Mouse (Mus musculus): Measurements from ENCODE around the gene Ptrh2. TPM values are rescaled to one million over a fixed set of nuclear protein-coding genes. Genes with fewer than 3 reads are reported as not detected.
"Not testable (repeated sequence)": the region's sequence is repeated elsewhere in the genome, so short reads cannot be mapped to it uniquely, and the experiment has no call there.

Ptrh2 gene
- total RNA-seq, 2 experiments from 2014 or later = 6.3 to 6.5 TPM

DNA sequence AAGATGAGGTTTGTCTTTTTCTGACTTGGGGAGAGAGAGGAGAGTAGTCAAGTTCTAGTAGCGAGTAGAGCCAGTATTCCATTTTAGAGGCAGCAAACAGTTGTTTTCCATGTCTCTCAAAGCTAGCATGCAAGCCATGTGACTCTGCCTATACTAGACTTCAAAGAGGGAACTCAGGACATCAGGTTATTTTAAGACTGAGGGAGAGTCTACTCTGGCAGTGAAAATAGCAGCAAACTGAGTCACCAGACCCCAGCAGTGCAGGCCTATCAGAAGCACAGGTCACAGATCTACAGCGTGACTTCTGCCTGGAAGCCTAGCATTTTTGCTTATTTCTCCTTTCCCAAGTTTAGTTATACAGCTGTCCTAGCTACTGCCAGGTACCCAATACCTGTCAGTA is 47.7 kb downstream of the Ptrh2 start:
- DNase-seq (ENCODE audit: low spot score) = peak; percentile 43

GRCm38 (mm10) chr11:86734241-86734939 is 50.6 kb downstream of the Ptrh2 start:
- no peak for DNase-seq (ENCODE audit: low spot score)

DNA sequence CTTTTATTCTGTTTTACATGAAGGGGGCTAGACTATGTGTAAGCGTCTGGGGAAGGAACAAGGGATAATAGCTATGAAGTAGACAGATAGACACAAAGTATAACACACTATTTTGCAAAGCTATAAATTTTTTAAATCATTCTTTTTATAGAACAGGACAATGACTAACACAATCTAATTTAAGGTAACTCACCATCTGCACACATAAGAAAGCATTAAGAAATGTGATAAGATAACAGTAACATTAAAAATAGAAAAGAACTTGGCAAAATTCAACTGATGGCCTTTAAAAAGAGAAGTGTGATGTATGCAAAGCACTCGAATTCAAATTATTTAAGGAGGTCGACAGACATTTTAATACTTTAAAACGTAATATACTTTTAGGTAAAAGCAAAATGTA is 51.2 kb downstream of the Ptrh2 start:
- DNase-seq (ENCODE audit: low spot score) = no peak

GRCm38 (mm10) chr11:86737301-86738000 is 53.7 kb downstream of the Ptrh2 start:
- DNase-seq (ENCODE audit: low spot score) = no peak

DNA sequence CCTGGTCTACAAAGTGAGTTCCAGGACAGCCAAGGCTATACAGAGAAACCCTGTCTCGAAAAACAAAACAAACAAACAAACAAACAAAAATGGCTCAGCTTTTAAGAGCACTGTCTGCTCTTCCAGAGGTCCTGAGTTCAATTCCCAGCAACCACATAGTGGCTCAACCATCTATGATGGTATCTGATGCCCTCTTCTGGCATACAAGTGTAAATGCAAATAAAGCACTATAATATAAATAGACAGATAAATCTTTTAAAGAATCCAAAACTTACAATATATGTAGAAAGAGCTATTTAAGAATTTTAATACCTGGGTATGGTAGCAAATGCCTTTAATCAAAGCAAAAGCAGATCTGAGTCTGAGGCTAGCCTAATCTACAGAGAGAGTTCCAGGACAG is 54.5 kb downstream of the Ptrh2 start:
- not testable (repeated sequence) for DNase-seq (ENCODE audit: low spot score)

GRCm38 (mm10) chr11:86738956-86739355 is 55.2 kb downstream of the Ptrh2 start:
- DNase-seq (ENCODE audit: low spot score) = no peak

- no peak for DNase-seq (ENCODE audit: low spot score)
These were observed 55.7 kb downstream of the Ptrh2 start for GRCm38 (mm10) chr11:86739470-86739869.

DNA sequence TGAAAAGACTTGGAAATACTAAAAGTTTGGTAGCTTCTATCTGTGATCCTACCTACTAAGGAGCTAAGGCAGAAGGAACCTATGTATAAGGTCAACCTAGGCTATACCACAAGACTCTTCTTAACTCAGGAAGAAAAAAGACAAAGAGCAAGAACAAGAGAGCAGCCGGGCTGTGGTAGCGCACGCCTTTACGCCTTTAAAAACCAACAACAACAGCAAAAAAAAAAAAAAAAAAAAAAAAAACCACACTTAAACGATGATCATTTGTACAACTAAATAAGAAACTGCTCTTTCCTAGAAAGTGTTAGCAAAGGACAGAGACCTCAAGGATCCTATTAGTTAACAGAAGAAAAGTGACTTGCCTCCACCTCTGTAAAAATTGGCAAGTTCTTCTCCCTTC is 57.7 kb downstream of the Ptrh2 start:
- DNase-seq (ENCODE audit: low spot score) = no peak

Other genes with a start within 250 kb of the Ptrh2 start
- 10 to 100 TPM; 40.0 to 45.0 TPM for gene Rnft1, start 199.3 kb upstream of the Ptrh2 start, total RNA-seq (2021)
- 10 to 100 TPM; 19.6 to 20.1 TPM for gene Rps6kb1, start 139.2 kb upstream of the Ptrh2 start, total RNA-seq (2021)
- 1 to 10 TPM; 6.8 to 7.0 TPM for gene Tubd1, start 139.0 kb upstream of the Ptrh2 start, total RNA-seq (2021)
- gene Vmp1, start 149 bp upstream of the Ptrh2 start, total RNA-seq (2021) = 10 to 100 TPM; 76.3 to 84.8 TPM
- gene Cltc, start 73.6 kb downstream of the Ptrh2 start, total RNA-seq (2021) = 100 to 1,000 TPM; 123 to 132 TPM
- 10 to 100 TPM; 12.4 to 13.6 TPM for gene Dhx40, start 123.8 kb downstream of the Ptrh2 start, total RNA-seq (2021)

Measured in gastrocnemius, adult 18-20 months (tissue).